Mouse (Mus musculus) Patski (cell line): Measurements from ENCODE around the gene Ppp1r12b. TPM values are rescaled to one million over a fixed set of nuclear protein-coding genes. Genes with fewer than 3 reads are reported as not detected.

Source experiments
- ATAC-seq: fragments of 100-300 bp; one replicate; pipeline ENCODE4 v1.8.0; 2021
- CTCF ChIA-PET: fragments of 350-600 bp; sonication (Branson Sonifier 250); formaldehyde crosslinking; loops from one replicate; lab custom pipeline; 2022; ENCODE audit warnings: inconsistent platforms; lab: Charles Lee
- POLR2A ChIA-PET: fragments of 350-600 bp; sonication (Branson Sonifier 250); formaldehyde crosslinking; loops from one replicate; lab custom pipeline; 2022; ENCODE audit warnings: antibody characterized with exemption, inconsistent platforms; lab: Charles Lee
- DNase-seq: peaks from one replicate; pipeline ENCODE4 v3.0.0-alpha.2; 2011; ENCODE audit warnings: low read depth, low spot score
- H3K27me3 ChIP-seq: fragments of 371-371 bp; one replicate; pipeline ENCODE4 v1.5.1; 2021
- CTCF ChIP-seq: fragments of 100-300 bp; IDR thresholded peaks from one replicate; pipeline ENCODE4 v1.5.1; 2021
- in situ Hi-C: fragments of 300-500 bp; cut with MboI; formaldehyde crosslinking; loops from 3 replicates; pipeline ENCODE4 v1.11.1; 2018; ENCODE audit warnings: low pct_unique_long_range_greater_than_20kb, mixed read lengths
- polyA plus RNA-seq: library from polyadenylated mRNA; unstranded; gene quantifications from one replicate; pipeline ENCODE4 v1.2.3, GENCODE M21; 2021

Gene Ppp1r12b
- polyA plus RNA-seq, 1 experiment from 2014 or later = 4.2 TPM

DNA sequence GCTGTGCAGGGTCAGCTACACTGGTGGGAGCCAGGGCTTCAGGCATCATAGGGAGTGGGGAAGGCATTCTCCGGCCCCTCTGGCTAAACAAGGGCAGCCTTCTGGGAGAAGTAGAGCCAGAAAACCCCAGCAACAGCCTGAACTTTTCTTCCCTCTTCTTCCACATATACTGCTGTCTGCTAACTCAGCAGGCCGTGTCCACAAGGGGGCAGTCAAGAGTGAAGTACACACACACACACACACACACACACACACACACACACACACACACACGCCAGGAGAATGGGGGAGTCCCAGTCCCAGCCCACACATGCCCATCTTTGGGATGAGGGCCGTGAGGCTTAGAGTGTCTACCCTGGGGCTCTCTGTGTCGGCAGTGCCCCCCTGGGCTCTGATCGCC lies 214.3 kb downstream of the Ppp1r12b start:
- in situ Hi-C loops = loop anchor here (5.0 kb wide), 2 partner anchors 96 to 99 kb away; no protein-coding TSS in a partner anchor

DNA sequence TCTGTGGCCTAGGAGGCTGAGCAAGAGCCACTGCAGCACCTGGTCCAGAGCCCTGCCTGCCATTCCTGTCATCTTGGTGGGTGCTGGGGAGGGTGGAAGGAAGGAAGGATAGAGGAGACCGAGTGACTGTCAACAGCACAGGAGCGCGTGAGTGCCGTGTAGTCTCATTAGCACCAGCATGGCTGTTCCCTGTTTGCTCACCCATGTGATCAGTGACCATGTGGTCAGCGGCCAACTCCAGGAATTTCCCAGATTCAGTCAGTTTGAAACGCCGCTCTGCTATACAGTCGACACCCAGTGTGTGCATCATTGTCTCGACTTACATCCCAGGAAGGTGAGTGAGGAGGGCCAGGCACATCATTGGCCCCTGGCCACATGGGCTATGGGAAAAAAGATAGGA lies 218.3 kb downstream of the Ppp1r12b start:
- no peak for TF ChIP-seq CTCF
- ChIA-PET POLR2A (no interaction called here), CTCF (interaction anchor here (3.5 kb wide), 1 partner anchor 8 kb away, joined by 10 read pairs; no protein-coding TSS in a partner anchor)
- in situ Hi-C loops = no loop called here
- DNase-seq = no peak
- no peaks in the 10 kb centered on the region for H3K27me3 ChIP-seq
- ATAC-seq = peak; percentile 26

More for the DNA sequence above, 214.3 kb downstream of the Ppp1r12b start:
- no peak for TF ChIP-seq CTCF
- no peaks in the 10 kb centered on the region for H3K27me3 ChIP-seq
- CTCF ChIA-PET = interaction anchor here (0.9 kb wide), 1 partner anchor 88 kb away, joined by 3 read pairs; no protein-coding TSS in a partner anchor
- no peak for ATAC-seq
- POLR2A ChIA-PET = no interaction called here
- DNase-seq = no peak

DNA sequence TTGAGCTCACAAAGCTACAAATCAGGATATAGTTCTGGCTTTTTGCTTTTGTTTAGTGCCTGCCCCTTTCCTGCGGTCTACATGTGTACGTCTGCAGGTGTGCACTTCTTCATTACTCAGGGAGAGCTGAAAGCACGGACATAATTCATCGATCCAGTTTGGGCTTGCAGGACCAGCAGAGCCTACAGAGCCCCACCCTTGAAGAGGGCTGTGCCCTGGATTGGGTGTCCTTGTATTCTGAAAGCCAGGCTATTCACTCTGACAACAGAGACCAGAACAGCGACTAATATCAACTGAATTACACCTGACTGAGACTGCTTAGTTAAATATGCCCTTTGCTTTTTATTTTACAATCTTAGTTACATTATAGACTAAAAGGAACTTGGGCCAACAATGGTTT lies 222.1 kb downstream of the Ppp1r12b start:
- CTCF ChIA-PET = no interaction called here
- H3K27me3 ChIP-seq = no peaks in the 10 kb centered on the region
- ATAC-seq = no peak
- POLR2A ChIA-PET = interaction anchor here (0.6 kb wide), 1 partner anchor 80 kb away, joined by 6 read pairs; no protein-coding TSS in a partner anchor
- no peak for TF ChIP-seq CTCF
- DNase-seq = no peak
- in situ Hi-C loops = no loop called here

DNA sequence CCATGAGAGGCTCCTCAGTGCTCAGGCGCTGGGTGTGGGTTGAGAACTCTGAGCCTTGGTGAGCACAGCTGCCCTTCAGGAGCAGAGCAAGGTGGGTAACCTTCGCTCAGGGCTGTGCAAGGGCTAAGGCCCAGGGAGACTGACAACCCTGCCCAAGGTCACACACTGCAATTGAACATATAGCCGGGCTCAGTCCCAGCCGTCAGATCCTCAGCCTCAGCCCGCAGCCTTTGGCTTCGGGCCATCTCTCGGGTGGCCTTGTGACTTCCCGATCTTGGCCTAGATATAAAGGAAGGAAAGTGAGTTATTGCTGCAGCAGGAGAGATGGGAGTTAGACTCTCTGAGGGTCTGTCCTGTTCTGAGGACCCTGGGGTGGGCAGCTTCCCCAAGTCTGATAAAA lies 228.5 kb downstream of the Ppp1r12b start:
- no peak for TF ChIP-seq CTCF
- in situ Hi-C loops = no loop called here
- ATAC-seq (no peak), DNase-seq (no peak)
- ChIA-PET POLR2A (no interaction called here), CTCF (interaction anchor here (1.0 kb wide), 1 partner anchor 102 kb away, joined by 5 read pairs; no protein-coding TSS in a partner anchor)
- H3K27me3 ChIP-seq = no peaks in the 10 kb centered on the region

DNA sequence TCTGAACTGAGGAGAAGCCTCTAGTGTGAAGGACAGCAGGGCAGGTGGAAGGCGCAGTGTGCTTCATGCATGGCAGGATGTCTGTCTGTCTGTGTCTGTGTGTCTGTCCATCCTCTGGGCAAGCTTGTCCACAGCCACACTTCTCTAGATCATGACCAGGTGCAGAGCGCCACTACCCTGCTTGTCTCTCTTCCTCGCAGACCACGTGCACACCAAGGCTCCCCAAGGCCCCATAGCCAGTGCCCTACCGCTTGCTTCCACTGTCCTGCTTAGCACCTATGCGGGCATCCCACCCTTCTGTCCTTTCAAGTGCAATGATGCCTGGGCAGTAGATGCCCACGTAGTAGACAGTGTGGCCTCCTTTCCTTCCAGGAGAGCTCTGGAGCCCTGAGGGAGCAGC lies 229.3 kb downstream of the Ppp1r12b start:
- in situ Hi-C loops = no loop called here
- ATAC-seq (no peak), DNase-seq (no peak)
- no peaks in the 10 kb centered on the region for H3K27me3 ChIP-seq
- ChIA-PET POLR2A (no interaction called here), CTCF (interaction anchor here (1.0 kb wide), 1 partner anchor 103 kb away, joined by 5 read pairs; no protein-coding TSS in a partner anchor)
- no peak for TF ChIP-seq CTCF

DNA sequence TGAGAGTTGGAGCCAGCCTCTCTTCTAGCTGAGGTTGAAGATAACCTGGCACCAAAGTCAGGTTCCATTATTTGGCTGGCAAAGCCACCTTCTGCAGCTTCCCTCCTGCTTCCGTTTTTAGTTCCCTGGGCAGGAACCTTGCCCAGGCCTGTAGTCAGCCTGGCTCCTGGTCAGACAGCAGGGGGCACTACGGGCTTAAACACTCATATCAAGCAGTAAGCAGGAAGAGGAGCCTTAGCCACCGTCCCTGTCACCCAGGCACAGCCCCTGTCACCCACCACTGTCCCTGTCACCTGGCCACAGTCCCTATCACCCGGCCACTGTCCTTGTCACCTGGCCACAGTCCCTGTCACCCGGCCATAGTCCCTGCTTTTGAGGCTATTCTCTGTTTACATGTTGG lies 230.5 kb downstream of the Ppp1r12b start:
- in situ Hi-C loops = no loop called here
- CTCF ChIA-PET = interaction anchor here (1.4 to 1.6 kb wide), 2 partner anchors 87 to 96 kb away, joined by 3 to 5 read pairs; no protein-coding TSS in a partner anchor
- no peaks in the 10 kb centered on the region for H3K27me3 ChIP-seq
- POLR2A ChIA-PET = no interaction called here
- DNase-seq (no peak), ATAC-seq (no peak)
- TF ChIP-seq CTCF = no peak

DNA sequence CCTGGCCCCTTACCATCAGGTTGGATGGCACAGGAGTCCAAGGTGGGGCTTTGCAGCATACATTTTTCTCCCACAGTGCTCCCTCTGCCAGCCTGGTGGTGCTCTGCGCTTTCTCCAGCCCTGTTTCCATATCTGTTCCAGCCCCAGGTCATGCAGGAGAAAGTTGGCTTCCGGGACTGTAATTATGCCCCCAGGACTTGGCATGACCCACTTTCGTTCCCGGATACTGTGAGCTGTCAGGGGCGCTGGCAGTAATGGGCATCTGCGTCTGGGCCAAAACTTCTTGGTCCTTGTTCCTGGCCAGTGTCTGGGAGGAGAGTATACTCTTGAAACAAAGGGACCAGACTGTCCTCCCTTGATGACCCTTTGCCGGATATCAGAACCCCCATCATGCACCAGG lies 232.9 kb downstream of the Ppp1r12b start:
- ATAC-seq = no peak
- CTCF ChIA-PET = interaction anchor here (1.0 kb wide), 1 partner anchor 10 kb away, joined by 3 read pairs; no protein-coding TSS in a partner anchor
- no peaks in the 10 kb centered on the region for H3K27me3 ChIP-seq
- POLR2A ChIA-PET = interaction anchor here (0.7 kb wide), 1 partner anchor 447 kb away, joined by 3 read pairs; no protein-coding TSS in a partner anchor
- TF ChIP-seq CTCF = no peak
- in situ Hi-C loops = no loop called here
- no peak for DNase-seq

DNA sequence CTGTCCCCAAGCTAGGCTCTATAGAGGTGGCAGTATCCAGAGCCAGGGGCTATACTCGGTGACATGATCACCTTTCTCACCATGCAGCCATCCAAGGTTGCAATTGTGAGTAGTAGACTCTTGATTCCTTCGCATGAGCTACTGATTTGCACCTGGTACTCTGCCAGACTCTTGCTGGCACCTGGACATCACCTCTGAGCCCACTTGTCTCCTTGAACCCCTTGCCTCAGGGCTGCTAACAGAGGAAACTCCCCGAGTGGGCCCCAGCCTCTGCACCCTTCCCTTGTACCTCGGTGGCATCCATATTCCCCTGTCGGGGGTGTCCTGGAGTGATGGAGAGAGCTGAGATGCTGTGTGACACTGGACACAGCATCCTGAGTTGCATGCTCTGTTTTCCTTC lies 234.3 kb downstream of the Ppp1r12b start:
- no peak for TF ChIP-seq CTCF
- ChIA-PET POLR2A (no interaction called here), CTCF (no interaction called here)
- DNase-seq (no peak), ATAC-seq (no peak)
- no peaks in the 10 kb centered on the region for H3K27me3 ChIP-seq
- in situ Hi-C loops = no loop called here

DNA sequence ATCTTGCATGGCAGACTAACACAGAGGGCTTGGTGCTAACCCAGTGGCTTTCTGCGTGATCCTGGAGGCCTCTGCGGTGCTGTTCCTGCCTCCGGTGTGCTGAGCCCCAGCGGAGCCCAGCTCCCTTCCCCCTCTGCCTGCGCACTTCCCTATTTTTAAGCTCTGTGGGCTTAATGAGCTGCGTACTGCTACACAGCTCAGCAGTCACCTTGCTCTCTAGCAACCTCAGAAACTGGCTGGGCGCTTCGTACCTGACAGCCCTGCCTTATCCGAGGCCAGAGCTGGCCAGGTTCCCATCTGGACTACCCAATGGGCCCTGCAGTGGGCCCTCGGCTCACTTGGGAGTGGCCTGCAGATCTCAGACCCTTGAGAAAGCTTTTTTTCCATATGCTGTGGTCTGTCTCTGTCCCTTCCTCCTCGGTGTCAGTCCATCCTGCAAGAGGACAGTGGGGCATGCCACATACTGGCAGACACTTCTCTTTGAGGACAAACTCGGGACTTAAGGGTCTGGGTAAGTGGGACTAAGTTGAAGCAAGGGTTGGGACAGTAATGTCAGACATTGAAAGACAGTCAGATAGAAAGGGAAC lies 235.9 kb downstream of the Ppp1r12b start:
- POLR2A ChIA-PET = no interaction called here
- no peak for DNase-seq

DNA sequence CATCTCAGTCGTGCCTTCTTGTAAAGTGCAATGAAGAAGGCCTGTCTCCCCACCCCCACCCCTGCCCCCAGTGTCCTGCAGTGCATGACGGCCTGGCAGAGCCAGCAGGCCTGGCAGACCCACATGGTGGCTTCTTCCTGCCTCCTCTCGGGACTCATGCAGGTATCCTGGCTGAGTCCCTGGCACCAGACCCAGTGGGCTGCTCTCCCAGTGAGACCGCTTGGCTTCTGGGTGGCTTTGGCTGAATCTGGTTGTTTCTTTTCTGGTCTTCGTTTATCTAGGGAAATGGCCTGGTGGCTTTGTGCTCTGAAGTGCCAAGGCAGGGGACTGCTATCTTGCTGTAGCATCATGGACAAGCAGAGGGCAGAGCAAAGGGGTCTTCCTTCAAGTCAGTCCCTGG lies 240.7 kb downstream of the Ppp1r12b start:
- TF ChIP-seq CTCF = no peak
- in situ Hi-C loops = no loop called here
- CTCF ChIA-PET = no interaction called here
- no peak for ATAC-seq
- no peak for DNase-seq
- no peaks in the 10 kb centered on the region for H3K27me3 ChIP-seq
- POLR2A ChIA-PET = no interaction called here

More for the DNA sequence above, 235.9 kb downstream of the Ppp1r12b start:
- TF ChIP-seq CTCF = no peak
- H3K27me3 ChIP-seq = no peaks in the 10 kb centered on the region
- in situ Hi-C loops = no loop called here
- no peak for ATAC-seq
- CTCF ChIA-PET = no interaction called here

DNA sequence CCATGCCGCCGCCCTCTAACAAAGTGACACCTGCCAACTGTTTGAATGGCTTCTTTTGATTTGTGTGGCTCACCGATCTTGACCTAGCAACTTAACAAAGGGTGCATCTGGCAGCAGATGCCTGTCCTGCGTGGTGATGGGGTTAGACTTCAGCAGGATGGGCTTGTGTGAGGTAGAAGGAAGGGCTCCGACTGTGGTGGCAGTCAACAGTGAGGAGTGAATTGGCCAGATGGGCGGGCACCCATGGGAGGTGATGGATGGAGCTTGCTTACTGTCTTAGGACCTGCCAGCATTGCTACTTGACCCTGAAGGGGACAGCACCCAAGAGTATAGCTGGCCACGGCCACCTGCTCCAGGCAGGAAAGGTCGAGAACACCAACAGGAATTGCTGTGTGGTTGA lies 241.6 kb downstream of the Ppp1r12b start:
- in situ Hi-C loops = loop anchor here (5.0 kb wide), 1 partner anchor 57 kb away; no protein-coding TSS in a partner anchor

More for the DNA sequence above, 241.6 kb downstream of the Ppp1r12b start:
- no peak for ATAC-seq
- no peaks in the 10 kb centered on the region for H3K27me3 ChIP-seq
- no peak for TF ChIP-seq CTCF
- DNase-seq = no peak
- CTCF ChIA-PET = interaction anchor here (1.2 kb wide), 1 partner anchor 115 kb away, joined by 3 read pairs; no protein-coding TSS in a partner anchor
- POLR2A ChIA-PET = no interaction called here
